Mouse (Mus musculus): ENCODE results near the gene Scel. TPM values are rescaled to one million over a fixed set of nuclear protein-coding genes. Genes with fewer than 3 reads are reported as not detected.

The Scel gene
- polyA plus RNA-seq, 1 experiment = 0.07 TPM

GRCm38 (mm10) chr14:103649896-103650334 is 136.8 kb downstream of the Scel start, which contains the start of gene Slain1:
Gene Slain1, plus strand, starts transcription at chr14:103650228.
- H3K4me1 ChIP-seq (replicated peaks; ENCODE audit: control insufficient read depth, insufficient read depth, low read length) = peaks cover 12% of the 10 kb centered on the region
- DNase-seq = peak; percentile 99
- under 1% methylated on average over 32 of the region's 32 CpGs for WGBS
- TF ChIP-seq CTCF (IDR thresholded peaks at IDR 0.05; ENCODE audit: borderline replicate concordance, control insufficient read depth, extremely low read depth, insufficient read depth, low read length, poor library complexity) (0 out of 2 replicates have a peak, but pooled peaks have one; percentile 9), POLR2A (IDR thresholded peaks at IDR 0.05; ENCODE audit: control insufficient read depth, extremely low read depth, insufficient read depth, low read length, poor library complexity) (peak; percentile 94)
- no peaks in the 10 kb centered on the region for H3K27me3 ChIP-seq (ENCODE audit: control insufficient read depth, insufficient read depth, low read length)
- no peaks in the 10 kb centered on the region for H3K36me3 ChIP-seq (ENCODE audit: control insufficient read depth, insufficient read depth, low read length)
- peak within 1 kb of the TSS; percentile 75 for H3K27ac ChIP-seq (ENCODE audit: control insufficient read depth, insufficient read depth, low read length)
- peak within 1 kb of the TSS; percentile 98 for H3K4me3 ChIP-seq (ENCODE audit: control insufficient read depth, insufficient read depth, low read length)

- under 1% methylated on average over 66 of the region's 67 CpGs for WGBS
These were observed 137.4 kb downstream of the Scel start for GRCm38 (mm10) chr14:103650413-103651101.

GRCm38 (mm10) chr14:103651106-103651505 is 138.0 kb downstream of the Scel start:
- Histone ChIP-seq H3K36me3 (ENCODE audit: control insufficient read depth, insufficient read depth, low read length) (no peaks in the 10 kb centered on the region), H3K4me1 (replicated peaks; ENCODE audit: control insufficient read depth, insufficient read depth, low read length) (peaks cover 12% of the 10 kb centered on the region), H3K4me3 (ENCODE audit: control insufficient read depth, insufficient read depth, low read length) (peak overlapping the region; percentile 98), H3K27me3 (ENCODE audit: control insufficient read depth, insufficient read depth, low read length) (no peaks in the 10 kb centered on the region), H3K27ac (ENCODE audit: control insufficient read depth, insufficient read depth, low read length) (peak overlapping the region; percentile 75)
- 1% methylated on average over 11 of the region's 11 CpGs for WGBS
- DNase-seq = no peak
- TF ChIP-seq POLR2A (IDR thresholded peaks at IDR 0.05; ENCODE audit: control insufficient read depth, extremely low read depth, insufficient read depth, low read length, poor library complexity) = no peak
- TF ChIP-seq CTCF (IDR thresholded peaks at IDR 0.05; ENCODE audit: borderline replicate concordance, control insufficient read depth, extremely low read depth, insufficient read depth, low read length, poor library complexity) = no peak

More at GRCm38 (mm10) chr14:103650413-103651101, 137.4 kb downstream of the Scel start:
- no peaks in the 10 kb centered on the region for H3K36me3 ChIP-seq (ENCODE audit: control insufficient read depth, insufficient read depth, low read length)
- peak overlapping the region; percentile 98 for H3K4me3 ChIP-seq (ENCODE audit: control insufficient read depth, insufficient read depth, low read length)
- peak overlapping the region; percentile 75 for H3K27ac ChIP-seq (ENCODE audit: control insufficient read depth, insufficient read depth, low read length)
- peak; percentile 89 for DNase-seq
- H3K4me1 ChIP-seq (replicated peaks; ENCODE audit: control insufficient read depth, insufficient read depth, low read length) = peaks cover 12% of the 10 kb centered on the region
- H3K27me3 ChIP-seq (ENCODE audit: control insufficient read depth, insufficient read depth, low read length) = no peaks in the 10 kb centered on the region
- TF ChIP-seq POLR2A (IDR thresholded peaks at IDR 0.05; ENCODE audit: control insufficient read depth, extremely low read depth, insufficient read depth, low read length, poor library complexity) = no peak
- TF ChIP-seq CTCF (IDR thresholded peaks at IDR 0.05; ENCODE audit: borderline replicate concordance, control insufficient read depth, extremely low read depth, insufficient read depth, low read length, poor library complexity) = no peak

- H3K36me3 ChIP-seq (ENCODE audit: control insufficient read depth, insufficient read depth, low read length) = no peaks in the 10 kb centered on the region
- TF ChIP-seq POLR2A (IDR thresholded peaks at IDR 0.05; ENCODE audit: control insufficient read depth, extremely low read depth, insufficient read depth, low read length, poor library complexity) (no peak), CTCF (IDR thresholded peaks at IDR 0.05; ENCODE audit: borderline replicate concordance, control insufficient read depth, extremely low read depth, insufficient read depth, low read length, poor library complexity) (no peak)
- peaks cover 12% of the 10 kb centered on the region for H3K4me1 ChIP-seq (replicated peaks; ENCODE audit: control insufficient read depth, insufficient read depth, low read length)
- H3K27me3 ChIP-seq (ENCODE audit: control insufficient read depth, insufficient read depth, low read length) = no peaks in the 10 kb centered on the region
- no peak overlapping the region for H3K4me3 ChIP-seq (ENCODE audit: control insufficient read depth, insufficient read depth, low read length)
- H3K27ac ChIP-seq (ENCODE audit: control insufficient read depth, insufficient read depth, low read length) = no peak overlapping the region; the same call in 1 of the 2 replicates
- no peak for DNase-seq
- 10% methylated on average over 2 of the region's 2 CpGs for WGBS
These were observed 138.4 kb downstream of the Scel start for GRCm38 (mm10) chr14:103651562-103651961.

DNA sequence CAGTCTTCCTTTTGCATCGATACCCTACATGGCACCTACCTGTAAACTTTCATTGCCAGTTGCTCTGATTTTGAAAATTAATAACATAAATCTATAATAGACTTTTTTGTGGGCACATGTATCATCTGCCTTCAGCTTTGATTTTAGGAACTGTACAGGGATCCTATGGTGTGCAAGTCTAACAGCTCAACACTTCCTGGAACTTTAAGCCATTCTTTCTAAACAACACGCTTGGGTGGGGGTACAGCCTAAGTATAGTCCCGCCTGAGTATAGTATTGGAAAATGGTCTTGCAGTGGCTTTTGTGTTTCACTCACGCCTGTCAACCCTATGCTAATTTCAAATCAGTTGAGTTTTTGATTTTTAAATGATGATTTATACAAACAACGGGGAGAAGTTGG is 139.4 kb downstream of the Scel start:
- no peak for DNase-seq
- Histone ChIP-seq H3K27ac (ENCODE audit: control insufficient read depth, insufficient read depth, low read length) (no peak overlapping the region), H3K4me1 (replicated peaks; ENCODE audit: control insufficient read depth, insufficient read depth, low read length) (peaks cover 12% of the 10 kb centered on the region), H3K27me3 (ENCODE audit: control insufficient read depth, insufficient read depth, low read length) (no peaks in the 10 kb centered on the region), H3K36me3 (ENCODE audit: control insufficient read depth, insufficient read depth, low read length) (no peaks in the 10 kb centered on the region), H3K4me3 (ENCODE audit: control insufficient read depth, insufficient read depth, low read length) (no peak overlapping the region)
- WGBS = 78% methylated on average over 5 of the region's 5 CpGs
- TF ChIP-seq POLR2A (IDR thresholded peaks at IDR 0.05; ENCODE audit: control insufficient read depth, extremely low read depth, insufficient read depth, low read length, poor library complexity) (no peak), CTCF (IDR thresholded peaks at IDR 0.05; ENCODE audit: borderline replicate concordance, control insufficient read depth, extremely low read depth, insufficient read depth, low read length, poor library complexity) (no peak)

GRCm38 (mm10) chr14:103653800-103654199 is 140.7 kb downstream of the Scel start:
- Histone ChIP-seq H3K36me3 (ENCODE audit: control insufficient read depth, insufficient read depth, low read length) (peaks cover 8% of the 10 kb centered on the region), H3K4me3 (ENCODE audit: control insufficient read depth, insufficient read depth, low read length) (peak overlapping the region; percentile 63), H3K27me3 (ENCODE audit: control insufficient read depth, insufficient read depth, low read length) (no peaks in the 10 kb centered on the region), H3K4me1 (replicated peaks; ENCODE audit: control insufficient read depth, insufficient read depth, low read length) (peaks cover 9% of the 10 kb centered on the region), H3K27ac (ENCODE audit: control insufficient read depth, insufficient read depth, low read length) (peak overlapping the region; percentile 56)
- peak; percentile 25 for DNase-seq
- WGBS = 4% methylated on average over 5 of the region's 5 CpGs
- no peak for TF ChIP-seq CTCF (IDR thresholded peaks at IDR 0.05; ENCODE audit: borderline replicate concordance, control insufficient read depth, extremely low read depth, insufficient read depth, low read length, poor library complexity)
- no peak for TF ChIP-seq POLR2A (IDR thresholded peaks at IDR 0.05; ENCODE audit: control insufficient read depth, extremely low read depth, insufficient read depth, low read length, poor library complexity)

Measured in thymus, adult 2 months (tissue).